Mouse (Mus musculus): ENCODE measurements around the gene Tmem199. TPM values are rescaled to one million over a fixed set of nuclear protein-coding genes. Genes with fewer than 3 reads are reported as not detected.
"Not testable (repeated sequence)": the region's sequence is repeated elsewhere in the genome, so short reads cannot be mapped to it uniquely, and the experiment has no call there.

Tmem199 gene
- 10 to 100 TPM; 46.7 to 52.3 (median 49.9) TPM for total RNA-seq (2022)

GRCm38 (mm10) chr11:78512025-78512957, at the start of gene Tmem199, which contains the start of gene Poldip2:
TSS of gene Tmem199 (minus strand) at chr11:78512172.
TSS of gene Poldip2 (plus strand) at chr11:78512193.
- peak; percentile 81 to 85 for DNase-seq (ENCODE audit: low spot score in 2 of 2)

GRCm38 (mm10) chr11:78560447-78560846, 48.5 kb upstream of the Tmem199 start:
- DNase-seq (ENCODE audit: low spot score in 2 of 2): peak; percentile 55 to 77

GRCm38 (mm10) chr11:78557241-78557640, 45.3 kb upstream of the Tmem199 start:
- no peak for DNase-seq (ENCODE audit: low spot score in 2 of 2)

GRCm38 (mm10) chr11:78556070-78556469, 44.1 kb upstream of the Tmem199 start:
- DNase-seq (ENCODE audit: low spot score in 2 of 2): no peak

GRCm38 (mm10) chr11:78555623-78556022, 43.7 kb upstream of the Tmem199 start:
- no peak for DNase-seq (ENCODE audit: low spot score in 2 of 2)

- no peak for DNase-seq (ENCODE audit: low spot score in 2 of 2)
Observed at GRCm38 (mm10) chr11:78551059-78551398, 39.1 kb upstream of the Tmem199 start.

- DNase-seq (ENCODE audit: low spot score in 2 of 2): peak; percentile 95 to 97
Observed at GRCm38 (mm10) chr11:78550168-78551058, 38.4 kb upstream of the Tmem199 start, which contains the start of gene Tmem97. TSS of gene Tmem97 (minus strand) at chr11:78550777.

- DNase-seq (ENCODE audit: low spot score in 2 of 2): no peak
Observed at GRCm38 (mm10) chr11:78549491-78549987, 37.6 kb upstream of the Tmem199 start.

GRCm38 (mm10) chr11:78547718-78548460, 35.9 kb upstream of the Tmem199 start:
- DNase-seq (ENCODE audit: low spot score in 2 of 2): no peak

GRCm38 (mm10) chr11:78545181-78545580, 33.2 kb upstream of the Tmem199 start:
- no peak for DNase-seq (ENCODE audit: low spot score in 2 of 2)

- DNase-seq (ENCODE audit: low spot score in 2 of 2): no peak
Observed at GRCm38 (mm10) chr11:78544449-78545111, 32.6 kb upstream of the Tmem199 start.

- no peak for DNase-seq (ENCODE audit: low spot score in 2 of 2)
Observed at GRCm38 (mm10) chr11:78540358-78540757, 28.4 kb upstream of the Tmem199 start.

- no peak for DNase-seq (ENCODE audit: low spot score in 2 of 2)
Observed at GRCm38 (mm10) chr11:78536690-78537084, 24.7 kb upstream of the Tmem199 start.

- DNase-seq (ENCODE audit: low spot score in 2 of 2): peak; percentile 97 to 98
Observed at GRCm38 (mm10) chr11:78536080-78536689, 24.2 kb upstream of the Tmem199 start, which contains the start of the genes Tnfaip1 and Ift20. TSS of gene Tnfaip1 (minus strand) at chr11:78536332. TSS of gene Ift20 (plus strand) at chr11:78536361.

GRCm38 (mm10) chr11:78535376-78536079, 23.6 kb upstream of the Tmem199 start:
- no peak for DNase-seq (ENCODE audit: low spot score in 2 of 2)

GRCm38 (mm10) chr11:78534516-78534915, 22.5 kb upstream of the Tmem199 start:
- no peak for DNase-seq (ENCODE audit: low spot score in 2 of 2)

GRCm38 (mm10) chr11:78531515-78531914, 19.5 kb upstream of the Tmem199 start:
- DNase-seq (ENCODE audit: low spot score in 2 of 2): not testable (repeated sequence)

- DNase-seq (ENCODE audit: low spot score in 2 of 2): no peak
Observed at GRCm38 (mm10) chr11:78531046-78531445, 19.1 kb upstream of the Tmem199 start.

GRCm38 (mm10) chr11:78530001-78530400, 18.0 kb upstream of the Tmem199 start:
- no peak for DNase-seq (ENCODE audit: low spot score in 2 of 2)

All from layer of hippocampus, adult 8-10 months (tissue).